Mouse (Mus musculus) bone marrow macrophage, adult 2 months (primary cell): Measurements from ENCODE around the gene Pde4d.

ENCODE experiments used
- CTCF ChIP-seq: IDR thresholded peaks from 2 replicates; pipeline ENCODE4 v1.5.1; 2012; ENCODE audit warnings: low read depth, mild to moderate bottlenecking, low read length, moderate library complexity
- POLR2A ChIP-seq: IDR thresholded peaks from 2 replicates; pipeline ENCODE4 v1.6.1; 2012; ENCODE audit warnings: mild to moderate bottlenecking, low read depth, low read length, borderline replicate concordance

DNA sequence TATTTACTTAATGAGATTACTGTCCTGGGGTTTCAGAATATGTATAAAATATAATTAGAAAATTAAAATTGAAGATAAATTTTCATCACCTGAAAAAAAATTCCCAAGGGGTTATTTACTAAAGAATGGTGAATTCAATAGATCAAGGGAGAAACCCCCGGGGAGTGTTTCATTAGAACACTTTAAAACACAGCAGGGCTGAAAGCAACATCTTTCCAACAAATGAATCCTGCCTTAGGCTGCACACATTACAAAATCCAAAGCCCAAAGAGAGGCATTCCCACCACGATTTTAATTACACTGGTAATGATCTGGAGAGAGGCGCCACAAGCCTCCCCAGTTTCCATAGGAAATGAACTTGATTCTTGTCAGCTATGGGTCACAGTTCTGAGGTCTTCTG lies 1205.6 kb downstream of the Pde4d start:
- no peak for TF ChIP-seq CTCF
- no peak for TF ChIP-seq POLR2A
